Comparison of ENCODE assay signal across 1 mouse cellular context in the genomic region with DNA sequence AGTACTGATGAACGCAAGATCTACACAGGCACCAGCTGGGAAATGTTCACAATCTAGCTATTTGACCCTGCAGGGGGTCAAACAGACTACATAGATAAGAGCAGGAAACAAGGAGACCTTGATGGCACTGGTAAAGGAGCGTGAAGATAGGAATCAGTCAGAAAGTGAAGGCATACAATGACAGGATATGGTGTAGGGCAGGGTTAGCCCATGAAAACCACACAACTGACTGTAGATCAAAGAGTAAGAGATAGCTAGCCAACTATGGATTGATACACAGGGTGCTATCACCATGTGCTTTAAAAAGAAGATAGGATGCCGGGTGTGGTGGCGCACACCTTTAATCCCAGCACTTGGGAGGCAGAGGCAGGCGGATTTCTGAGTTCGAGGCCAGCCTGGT.
A peak's percentile ranks its signal among the peaks of the same experiment; 100 is the strongest.
TF ChIP-seq lines count a peak whose summit lies in the region.

No protein-coding gene starts in this region.

TF ChIP-seq in MEL, 35 proteins besides CTCF, POLR2A, EP300 and RAD21:
- TF ChIP-seq HCFC1 (IDR thresholded peaks at IDR 0.05; ENCODE audit: low read depth, low read length), result no peak
- no peak for TF ChIP-seq BHLHE40 (IDR thresholded peaks at IDR 0.05; ENCODE audit: borderline replicate concordance, low read depth, low read length)
- TF ChIP-seq SIN3A (IDR thresholded peaks at IDR 0.05; ENCODE audit: low read length), result peak; percentile 48
- TF ChIP-seq GABPA (IDR thresholded peaks at IDR 0.05; ENCODE audit: low read depth, low read length), result no peak
- TF ChIP-seq ZC3H11A (IDR thresholded peaks at IDR 0.05; ENCODE audit: low read depth, low read length), result no peak
- TF ChIP-seq CHD1 (IDR thresholded peaks at IDR 0.05; ENCODE audit: low read depth, low read length), result no peak
- no peak for TF ChIP-seq POLR2AphosphoS2 (IDR thresholded peaks at IDR 0.05; ENCODE audit: low read length)
- TF ChIP-seq ETS1 (IDR thresholded peaks at IDR 0.05; ENCODE audit: low read depth, low read length), result peak; percentile 81
- TF ChIP-seq TCF12 (IDR thresholded peaks at IDR 0.05; ENCODE audit: low read depth, low read length), result peak; percentile 61
- TF ChIP-seq MXI1 (IDR thresholded peaks at IDR 0.05; ENCODE audit: low read depth, low read length), result no peak
- no peak for TF ChIP-seq E2F4 (IDR thresholded peaks at IDR 0.05; ENCODE audit: borderline replicate concordance, low read depth, low read length)
- TF ChIP-seq UBTF (IDR thresholded peaks at IDR 0.05; ENCODE audit: borderline replicate concordance, insufficient read depth, low read depth, low read length), result no peak
- peak; percentile 28; the same call in 1 of the 2 replicates for TF ChIP-seq KAT2A (conservative IDR thresholded peaks at IDR 0.05; ENCODE audit: low read depth, low read length)
- no peak for TF ChIP-seq ELF1 (IDR thresholded peaks at IDR 0.05; ENCODE audit: low read depth, low read length)
- no peak for TF ChIP-seq TBP (IDR thresholded peaks at IDR 0.05; ENCODE audit: low read depth, low read length)
- peak; percentile 12; the same call in 1 of the 2 replicates for TF ChIP-seq MAFK (IDR thresholded peaks at IDR 0.05; ENCODE audit: borderline replicate concordance, low read depth, low read length)
- TF ChIP-seq SMC3 (IDR thresholded peaks at IDR 0.05; ENCODE audit: low read depth, low read length), result no peak
- TF ChIP-seq USF1 (IDR thresholded peaks at IDR 0.05; ENCODE audit: low read depth, low read length), result 0 out of 2 replicates have a peak, but pooled peaks have one; percentile 10
- no peak for TF ChIP-seq POLR2AphosphoS5 (IDR thresholded peaks at IDR 0.05; ENCODE audit: borderline replicate concordance, low read depth, low read length)
- TF ChIP-seq NRF1 (IDR thresholded peaks at IDR 0.05; ENCODE audit: insufficient read depth, low read depth, low read length, poor library complexity, severe bottlenecking), result no peak
- peak; percentile 18; the same call in 1 of the 2 replicates for TF ChIP-seq ZKSCAN1 (IDR thresholded peaks at IDR 0.05; ENCODE audit: low read depth, low read length)
- peak; percentile 73 for TF ChIP-seq GATA1 (IDR thresholded peaks at IDR 0.05; ENCODE audit: low read depth, low read length)
- TF ChIP-seq MYC (IDR thresholded peaks at IDR 0.05; ENCODE audit: low read depth, low read length), result peak; percentile 50; the same call in 1 of the 2 replicates
- TF ChIP-seq MAZ (IDR thresholded peaks at IDR 0.05; ENCODE audit: low read depth, low read length), result no peak
- TF ChIP-seq MYB (IDR thresholded peaks at IDR 0.05; ENCODE audit: low read depth, low read length), result 0 out of 2 replicates have a peak, but pooled peaks have one; percentile 11
- peak; percentile 79 for TF ChIP-seq MAX (IDR thresholded peaks at IDR 0.05; ENCODE audit: low read length)
- 0 out of 2 replicates have a peak, but pooled peaks have one; percentile 8 for TF ChIP-seq ZMIZ1 (IDR thresholded peaks at IDR 0.05; ENCODE audit: low read depth, low read length)
- no peak; the same call in 1 of the 2 replicates for TF ChIP-seq RCOR1 (IDR thresholded peaks at IDR 0.05; ENCODE audit: low read depth, low read length)
- TF ChIP-seq NELFE (IDR thresholded peaks at IDR 0.05; ENCODE audit: low read depth, low read length), result no peak
- no peak for TF ChIP-seq ZNF384 (IDR thresholded peaks at IDR 0.05; ENCODE audit: low read depth, low read length)
